ENCODE assay signal across 12 mouse cellular contexts in the genomic region with DNA sequence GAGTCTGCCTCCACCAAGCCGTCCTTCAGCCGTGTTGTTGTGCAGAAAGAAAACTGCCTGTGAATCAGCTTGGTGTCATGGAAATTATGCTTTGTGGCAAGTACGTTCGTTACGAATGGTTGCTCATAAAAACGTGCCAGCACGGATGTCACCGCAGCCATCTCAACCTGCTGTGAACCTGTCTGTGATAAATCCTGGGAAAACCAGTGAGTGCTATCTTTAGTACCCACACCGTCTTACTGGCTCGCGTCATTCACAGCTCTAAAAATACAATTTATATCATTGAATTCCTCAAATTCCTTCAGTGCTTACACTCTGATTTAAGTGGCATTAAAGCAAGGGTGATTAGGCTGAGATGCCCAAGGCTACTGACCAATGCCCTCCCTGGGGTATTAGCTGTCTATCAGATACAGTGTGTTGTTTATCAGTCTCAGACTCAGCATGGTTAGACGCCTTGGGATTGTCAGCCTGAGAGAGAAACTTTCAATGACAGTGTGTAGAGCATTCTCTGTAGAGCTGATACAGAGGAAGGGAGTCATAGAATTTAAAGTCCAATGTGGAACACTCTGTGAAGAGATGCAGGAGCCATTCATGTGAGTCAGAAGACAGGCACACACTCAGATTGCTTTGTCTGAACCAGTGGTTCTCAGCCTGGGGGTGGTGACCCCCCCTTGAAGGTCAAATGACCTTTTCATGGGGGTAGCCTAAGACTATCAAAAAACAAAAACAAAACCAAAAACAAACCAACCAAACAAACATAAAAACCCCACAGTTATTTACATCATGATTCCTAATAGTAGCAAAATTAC.
DNase-seq lines count a peak whose midpoint lies in the region; ATAC-seq and TF ChIP-seq lines count a peak whose summit lies in the region.
"Had no signal": no experiment of that assay in that cellular context is flagged by ENCODE, and none has a peak within 500 bp of the region (broad histone marks: within the 10 kb centered on the region; RNA-seq: fewer than 3 reads in every experiment).

No protein-coding gene starts in this region.

- H3K9me3 ChIP-seq in lung, embryonic 14.5 days (ENCODE audit: low read depth, low read length): no peaks in the 10 kb centered on the region
- H3K9me3 ChIP-seq: embryonic facial prominence, embryonic 13.5 days; forebrain, embryonic 13.5 days; liver, embryonic 15.5 days had no signal

- intact Hi-C loops in heart, postnatal 10 days (cut with DNase I): loop anchor here (5.0 to 10.0 kb wide), 3 partner anchors 64 to 269 kb away; no protein-coding TSS in a partner anchor

- no peaks in the 10 kb centered on the region for H3K36me3 ChIP-seq in lung, embryonic 14.5 days (ENCODE audit: insufficient read depth)
- H3K36me3 ChIP-seq: embryonic facial prominence, embryonic 13.5 days; liver, embryonic 15.5 days had no signal

- peak; percentile 69 to 70 for DNase-seq in cerebellum, postnatal 10 days
- DNase-seq in cerebellum, adult 8-10 months: no peak
- peak; percentile 21 for DNase-seq in lung, embryonic 14.5 days
- no peak for DNase-seq in lung, postnatal 4 days
- DNase-seq in heart, adult 18-20 months: peak; percentile 33 to 54
- peak; percentile 41 to 50 for DNase-seq in heart, postnatal 10 days
- DNase-seq in layer of hippocampus, postnatal 10 days (ENCODE audit: low spot score in 2 of 2): no peak
- no peak for DNase-seq in kidney, adult 8-10 months
- DNase-seq: thymus, postnatal 14 days had no signal

- H3K4me3 ChIP-seq in lung, embryonic 14.5 days (ENCODE audit: low read depth, low read length): no peak overlapping the region
- H3K4me3 ChIP-seq: embryonic facial prominence, embryonic 13.5 days; forebrain, embryonic 13.5 days; liver, embryonic 15.5 days had no signal

- 0 out of 2 replicates have a peak overlapping the region, but pooled peaks have one; percentile 2 for H3K27ac ChIP-seq in lung, embryonic 14.5 days (ENCODE audit: low read depth)
- H3K27ac ChIP-seq: embryonic facial prominence, embryonic 13.5 days; forebrain, embryonic 13.5 days; liver, embryonic 15.5 days had no signal

- peaks cover 6% of the 10 kb centered on the region; the same call in 1 of the 2 replicates for H3K4me1 ChIP-seq in lung, embryonic 14.5 days (ENCODE audit: insufficient read depth)
- H3K4me1 ChIP-seq: forebrain, embryonic 13.5 days; liver, embryonic 15.5 days had no signal

- H3K4me2 ChIP-seq in lung, embryonic 14.5 days: no peak overlapping the region
- H3K4me2 ChIP-seq: embryonic facial prominence, embryonic 13.5 days; forebrain, embryonic 13.5 days; liver, embryonic 15.5 days had no signal

- no peaks in the 10 kb centered on the region for H3K27me3 ChIP-seq in lung, embryonic 14.5 days (ENCODE audit: insufficient read depth, low read length)
- H3K27me3 ChIP-seq: embryonic facial prominence, embryonic 13.5 days; forebrain, embryonic 13.5 days; liver, embryonic 15.5 days had no signal

- WGBS in lung, embryonic 14.5 days: 46% methylated on average over 12 of the region's 12 CpGs

- ATAC-seq in lung, embryonic 14.5 days (ENCODE audit: insufficient read depth): no peak
- ATAC-seq: forebrain, embryonic 13.5 days had no signal

- no peak overlapping the region for H3K9ac ChIP-seq in lung, embryonic 14.5 days
- H3K9ac ChIP-seq: embryonic facial prominence, embryonic 13.5 days; forebrain, embryonic 13.5 days; liver, embryonic 15.5 days had no signal

- TF ChIP-seq CTCF in lung, embryonic 14.5 days (IDR thresholded peaks at IDR 0.05; ENCODE audit: low read depth): no peak

Comparison
In these comparisons a context has a peak if more than half of its experiments do, and no peak if none do; other contexts are left out.
1. DNase-seq: peak in cerebellum, postnatal 10 days (2 of 2), lung, embryonic 14.5 days (single experiment), heart, adult 18-20 months (2 of 2) and heart, postnatal 10 days (2 of 2); none in cerebellum, adult 8-10 months (single experiment), lung, postnatal 4 days (0 of 2), layer of hippocampus, postnatal 10 days (0 of 2) and kidney, adult 8-10 months (0 of 2).